Mouse (Mus musculus): Measurements from ENCODE around the gene Arhgap27. TPM values are rescaled to one million over a fixed set of nuclear protein-coding genes. Genes with fewer than 3 reads are reported as not detected.

The Arhgap27 gene
- total and polyA plus RNA-seq, 2 experiments from 2014 or later = 4.8 to 5.6 TPM

- no peaks in the 10 kb centered on the region for H3K4me1 ChIP-seq (ENCODE audit: insufficient read depth)
- 91% methylated on average over 3 of the region's 3 CpGs for WGBS
Observed at GRCm38 (mm10) chr11:103399050-103399449, 35.6 kb upstream of the Arhgap27 start.

GRCm38 (mm10) chr11:103396682-103397081, 33.2 kb upstream of the Arhgap27 start:
- Histone ChIP-seq H3K4me3 (ENCODE audit: low read depth, low read length) (no peak overlapping the region), H3K27me3 (ENCODE audit: insufficient read depth, low read length) (no peaks in the 10 kb centered on the region), H3K4me2 (ENCODE audit: low read depth) (no peak overlapping the region), H3K4me1 (ENCODE audit: insufficient read depth) (no peaks in the 10 kb centered on the region), H3K27ac (ENCODE audit: low read depth, low read length) (no peak overlapping the region), H3K9ac (no peak overlapping the region), H3K9me3 (ENCODE audit: low read length) (no peaks in the 10 kb centered on the region), H3K36me3 (ENCODE audit: insufficient read depth) (peaks cover 43% of the 10 kb centered on the region)
- no peak for TF ChIP-seq CTCF (IDR thresholded peaks at IDR 0.05; ENCODE audit: low read depth)
- DNase-seq = no peak
- ATAC-seq = no peak
- WGBS = 96% methylated on average over 4 of the region's 4 CpGs

More at GRCm38 (mm10) chr11:103399050-103399449, 35.6 kb upstream of the Arhgap27 start:
- 0 out of 2 replicates have a peak, but pooled peaks have one; percentile 12 for TF ChIP-seq CTCF (IDR thresholded peaks at IDR 0.05; ENCODE audit: low read depth)
- Histone ChIP-seq H3K27me3 (ENCODE audit: insufficient read depth, low read length) (no peaks in the 10 kb centered on the region), H3K9me3 (ENCODE audit: low read length) (no peaks in the 10 kb centered on the region), H3K4me3 (ENCODE audit: low read depth, low read length) (no peak overlapping the region), H3K9ac (no peak overlapping the region), H3K36me3 (ENCODE audit: insufficient read depth) (peaks cover 42% of the 10 kb centered on the region), H3K4me2 (ENCODE audit: low read depth) (no peak overlapping the region), H3K27ac (ENCODE audit: low read depth, low read length) (no peak overlapping the region)
- no peak for DNase-seq
- ATAC-seq = no peak

- H3K4me2 ChIP-seq (ENCODE audit: low read depth) = no peak overlapping the region
- H3K4me3 ChIP-seq (ENCODE audit: low read depth, low read length) = no peak overlapping the region
- ATAC-seq (no peak), DNase-seq (no peak)
- no peaks in the 10 kb centered on the region for H3K4me1 ChIP-seq (ENCODE audit: insufficient read depth)
- no peak overlapping the region for H3K27ac ChIP-seq (ENCODE audit: low read depth, low read length)
- TF ChIP-seq CTCF (IDR thresholded peaks at IDR 0.05; ENCODE audit: low read depth) = no peak
- peaks cover 47% of the 10 kb centered on the region for H3K36me3 ChIP-seq (ENCODE audit: insufficient read depth)
- WGBS = 97% methylated on average over 4 of the region's 4 CpGs
- no peaks in the 10 kb centered on the region for H3K27me3 ChIP-seq (ENCODE audit: insufficient read depth, low read length)
- H3K9ac ChIP-seq = no peak overlapping the region
- H3K9me3 ChIP-seq (ENCODE audit: low read length) = no peaks in the 10 kb centered on the region
Observed at GRCm38 (mm10) chr11:103396236-103396635, 32.7 kb upstream of the Arhgap27 start.

- no peak overlapping the region for H3K9ac ChIP-seq
- no peak overlapping the region for H3K27ac ChIP-seq (ENCODE audit: low read depth, low read length)
- DNase-seq (no peak), ATAC-seq (no peak)
- H3K9me3 ChIP-seq (ENCODE audit: low read length) = no peaks in the 10 kb centered on the region
- no peak overlapping the region for H3K4me3 ChIP-seq (ENCODE audit: low read depth, low read length)
- no peak overlapping the region for H3K4me2 ChIP-seq (ENCODE audit: low read depth)
- 94% methylated on average over 7 of the region's 7 CpGs for WGBS
- peaks cover 50% of the 10 kb centered on the region for H3K36me3 ChIP-seq (ENCODE audit: insufficient read depth)
- no peaks in the 10 kb centered on the region for H3K4me1 ChIP-seq (ENCODE audit: insufficient read depth)
- no peaks in the 10 kb centered on the region for H3K27me3 ChIP-seq (ENCODE audit: insufficient read depth, low read length)
- TF ChIP-seq CTCF (IDR thresholded peaks at IDR 0.05; ENCODE audit: low read depth) = no peak
Observed at GRCm38 (mm10) chr11:103394604-103395003, 31.1 kb upstream of the Arhgap27 start.

- WGBS = 93% methylated on average over 7 of the region's 7 CpGs
- Histone ChIP-seq H3K36me3 (ENCODE audit: insufficient read depth) (peaks cover 50% of the 10 kb centered on the region), H3K27ac (ENCODE audit: low read depth, low read length) (no peak overlapping the region), H3K9ac (no peak overlapping the region), H3K27me3 (ENCODE audit: insufficient read depth, low read length) (no peaks in the 10 kb centered on the region), H3K4me1 (ENCODE audit: insufficient read depth) (no peaks in the 10 kb centered on the region), H3K9me3 (ENCODE audit: low read length) (no peaks in the 10 kb centered on the region), H3K4me2 (ENCODE audit: low read depth) (no peak overlapping the region), H3K4me3 (ENCODE audit: low read depth, low read length) (no peak overlapping the region)
- ATAC-seq (no peak), DNase-seq (no peak)
- TF ChIP-seq CTCF (IDR thresholded peaks at IDR 0.05; ENCODE audit: low read depth) = no peak
Observed at GRCm38 (mm10) chr11:103394025-103394424, 30.5 kb upstream of the Arhgap27 start.

GRCm38 (mm10) chr11:103387870-103388526, 24.5 kb upstream of the Arhgap27 start:
- Histone ChIP-seq H3K9me3 (ENCODE audit: low read length) (no peaks in the 10 kb centered on the region), H3K4me1 (ENCODE audit: insufficient read depth) (no peaks in the 10 kb centered on the region), H3K36me3 (ENCODE audit: insufficient read depth) (peaks cover 20% of the 10 kb centered on the region), H3K4me3 (ENCODE audit: low read depth, low read length) (no peak overlapping the region), H3K27ac (ENCODE audit: low read depth, low read length) (no peak overlapping the region), H3K9ac (no peak overlapping the region), H3K27me3 (ENCODE audit: insufficient read depth, low read length) (no peaks in the 10 kb centered on the region), H3K4me2 (ENCODE audit: low read depth) (no peak overlapping the region)
- no peak for TF ChIP-seq CTCF (IDR thresholded peaks at IDR 0.05; ENCODE audit: low read depth)
- 90% methylated on average over 7 of the region's 7 CpGs for WGBS
- DNase-seq (no peak), ATAC-seq (no peak)

GRCm38 (mm10) chr11:103386827-103387226, 23.3 kb upstream of the Arhgap27 start:
- Histone ChIP-seq H3K36me3 (ENCODE audit: insufficient read depth) (peaks cover 19% of the 10 kb centered on the region), H3K9ac (no peak overlapping the region), H3K4me1 (ENCODE audit: insufficient read depth) (no peaks in the 10 kb centered on the region), H3K4me2 (ENCODE audit: low read depth) (no peak overlapping the region), H3K27ac (ENCODE audit: low read depth, low read length) (no peak overlapping the region), H3K4me3 (ENCODE audit: low read depth, low read length) (no peak overlapping the region), H3K27me3 (ENCODE audit: insufficient read depth, low read length) (no peaks in the 10 kb centered on the region), H3K9me3 (ENCODE audit: low read length) (no peaks in the 10 kb centered on the region)
- WGBS = 94% methylated on average over 9 of the region's 9 CpGs
- DNase-seq (no peak), ATAC-seq (no peak)
- no peak for TF ChIP-seq CTCF (IDR thresholded peaks at IDR 0.05; ENCODE audit: low read depth)

All from forebrain, postnatal 0 days (tissue).